Mouse (Mus musculus) MEL (cell line): ENCODE results near the gene Gm3854. TPM values are rescaled to one million over a fixed set of nuclear protein-coding genes. Genes with fewer than 3 reads are reported as not detected.

Source experiments
- DNase-seq: peaks from one replicate; pipeline ENCODE4 v3.0.0; 2011; ENCODE audit warnings: low read depth, low spot score
- H3K27ac ChIP-seq: 2 replicates; pipeline ENCODE4 v1.5.1; 2012; ENCODE audit warnings: low read depth, mild to moderate bottlenecking, control low read depth, low read length, moderate library complexity; ENCODE audit not compliant: control insufficient read depth
- H3K27me3 ChIP-seq, 2 experiments: fragments of 150-350 bp in 1 of 2; sonication (generic) in 1 of 2; 2 replicates each; pipeline ENCODE4 v1.6.1; 2012; ENCODE audit warnings: low read length in 2 of 2, mild to moderate bottlenecking in 2 of 2, improper control_type of control experiment in 1 of 2, moderate library complexity in 1 of 2; ENCODE audit not compliant: insufficient read depth in 2 of 2, control insufficient read depth in 1 of 2
- H3K36me3 ChIP-seq, 2 experiments: 2 replicates each; pipeline ENCODE4 v1.6.1; 2012 to 2014; ENCODE audit warnings: low read length in 2 of 2, improper control_type of control experiment in 1 of 2, inconsistent platforms in 1 of 2, mild to moderate bottlenecking in 1 of 2; ENCODE audit not compliant: insufficient read depth in 2 of 2, control insufficient read depth in 1 of 2
- H3K4me1 ChIP-seq, 2 experiments: fragments of 150-350 bp in 1 of 2; sonication (generic) in 1 of 2; 2 replicates each; pipeline ENCODE4 v1.6.1; 2012; ENCODE audit warnings: low read length in 2 of 2, improper control_type of control experiment in 1 of 2, mild to moderate bottlenecking in 1 of 2; ENCODE audit not compliant: insufficient read depth in 2 of 2, control insufficient read depth in 1 of 2
- H3K4me3 ChIP-seq, 2 experiments: fragments of 150-350 bp in 1 of 2; sonication (generic) in 1 of 2; 2 replicates each; pipeline ENCODE4 v1.5.1; 2012; ENCODE audit warnings: low read depth in 2 of 2, low read length in 2 of 2, mild to moderate bottlenecking in 2 of 2, moderate library complexity in 2 of 2, control low read depth in 1 of 2, improper control_type of control experiment in 1 of 2; ENCODE audit not compliant: control insufficient read depth in 1 of 2, insufficient read depth in 1 of 2
- H3K79me2 ChIP-seq: 2 replicates; pipeline ENCODE4 v1.6.1; 2012; ENCODE audit warnings: mild to moderate bottlenecking, low read length, moderate library complexity; ENCODE audit not compliant: control insufficient read depth, poor library complexity, insufficient read depth
- H3K9ac ChIP-seq: 2 replicates; pipeline ENCODE4 v1.6.1; 2012; ENCODE audit warnings: low read depth, mild to moderate bottlenecking, control low read depth, low read length, moderate library complexity; ENCODE audit not compliant: control insufficient read depth, poor library complexity, severe bottlenecking
- H3K9me3 ChIP-seq: fragments of 150-350 bp; sonication (generic); replicated peaks from 2 replicates; pipeline ENCODE4 v1.6.1; 2012; ENCODE audit warnings: mild to moderate bottlenecking, low read length, improper control_type of control experiment, moderate library complexity; ENCODE audit not compliant: insufficient read depth
- BHLHE40 ChIP-seq: IDR thresholded peaks from 2 replicates; pipeline ENCODE4 v1.6.1; 2012; ENCODE audit warnings: low read depth, mild to moderate bottlenecking, inconsistent platforms, low read length, improper control_type of control experiment, borderline replicate concordance
- CHD1 ChIP-seq: IDR thresholded peaks from 2 replicates; pipeline ENCODE4 v1.6.1; 2012; ENCODE audit warnings: low read depth, mild to moderate bottlenecking, inconsistent platforms, low read length, improper control_type of control experiment
- CHD2 ChIP-seq: IDR thresholded peaks from 2 replicates; pipeline ENCODE4 v1.6.1; 2011; ENCODE audit warnings: low read length, improper control_type of control experiment
- CTCF ChIP-seq, 3 experiments: IDR thresholded peaks in 2 of 3; conservative IDR thresholded peaks in 1 of 3; 2 replicates each; pipeline ENCODE4 v1.5.1; 2011 to 2012; ENCODE audit warnings: low read length in 3 of 3, low read depth in 2 of 3, mild to moderate bottlenecking in 2 of 3, improper control_type of control experiment in 1 of 3, inconsistent platforms in 1 of 3, mixed read lengths in 1 of 3, moderate library complexity in 1 of 3; ENCODE audit not compliant: control insufficient read depth in 1 of 3, insufficient read depth in 1 of 3, poor library complexity in 1 of 3, severe bottlenecking in 1 of 3
- E2F4 ChIP-seq: IDR thresholded peaks from 2 replicates; pipeline ENCODE4 v1.6.1; 2011; ENCODE audit warnings: low read depth, low read length, improper control_type of control experiment, borderline replicate concordance
- ELF1 ChIP-seq: IDR thresholded peaks from 2 replicates; pipeline ENCODE4 v1.6.1; 2014; ENCODE audit warnings: low read depth, mild to moderate bottlenecking, inconsistent platforms, low read length, improper control_type of control experiment, moderate library complexity
- EP300 ChIP-seq, 2 experiments: IDR thresholded peaks; 2 replicates each; pipeline ENCODE4 v1.6.1; 2011; ENCODE audit warnings: improper control_type of control experiment in 2 of 2, low read length in 2 of 2, low read depth in 1 of 2, mild to moderate bottlenecking in 1 of 2
- ETS1 ChIP-seq: IDR thresholded peaks from 2 replicates; pipeline ENCODE4 v1.6.1; 2012; ENCODE audit warnings: low read depth, mild to moderate bottlenecking, inconsistent platforms, low read length, improper control_type of control experiment, moderate library complexity
- GABPA ChIP-seq: IDR thresholded peaks from 2 replicates; pipeline ENCODE4 v1.6.1; 2012; ENCODE audit warnings: low read depth, mild to moderate bottlenecking, inconsistent platforms, low read length, improper control_type of control experiment, moderate library complexity
- GATA1 ChIP-seq: IDR thresholded peaks from 2 replicates; pipeline ENCODE4 v1.6.1; 2011; ENCODE audit warnings: low read depth, low read length, improper control_type of control experiment
- HCFC1 ChIP-seq: IDR thresholded peaks from 2 replicates; pipeline ENCODE4 v1.6.1; 2012; ENCODE audit warnings: low read depth, mild to moderate bottlenecking, inconsistent platforms, low read length, improper control_type of control experiment, moderate library complexity
- JUND ChIP-seq: IDR thresholded peaks from 2 replicates; pipeline ENCODE4 v1.6.1; 2011; ENCODE audit warnings: low read depth, mild to moderate bottlenecking, improper control_type of control experiment, low read length
- KAT2A ChIP-seq: conservative IDR thresholded peaks from 2 replicates; pipeline ENCODE4 v1.6.1; 2012; ENCODE audit warnings: low read depth, low read length, improper control_type of control experiment, inconsistent platforms
- MAFK ChIP-seq: IDR thresholded peaks from 2 replicates; pipeline ENCODE4 v1.6.1; 2011; ENCODE audit warnings: low read depth, mild to moderate bottlenecking, low read length, improper control_type of control experiment, borderline replicate concordance
- MAX ChIP-seq: IDR thresholded peaks from 2 replicates; pipeline ENCODE4 v1.6.1; 2011; ENCODE audit warnings: low read length, improper control_type of control experiment
- MAZ ChIP-seq: IDR thresholded peaks from 2 replicates; pipeline ENCODE4 v1.6.1; 2012; ENCODE audit warnings: low read depth, mild to moderate bottlenecking, inconsistent platforms, low read length, improper control_type of control experiment
- MEF2A ChIP-seq: IDR thresholded peaks from 2 replicates; pipeline ENCODE4 v1.6.1; 2014; ENCODE audit warnings: low read depth, mild to moderate bottlenecking, inconsistent platforms, low read length, improper control_type of control experiment; ENCODE audit not compliant: poor library complexity, insufficient replicate concordance, severe bottlenecking; ENCODE audit errors: extremely low read depth
- MYC ChIP-seq: IDR thresholded peaks from 2 replicates; pipeline ENCODE4 v1.6.1; 2011; ENCODE audit warnings: low read depth, mild to moderate bottlenecking, low read length, improper control_type of control experiment, moderate library complexity
- NELFE ChIP-seq: IDR thresholded peaks from 2 replicates; pipeline ENCODE4 v1.6.1; 2011; ENCODE audit warnings: low read depth, low read length, improper control_type of control experiment
- NRF1 ChIP-seq: IDR thresholded peaks from 2 replicates; pipeline ENCODE4 v1.6.1; 2014; ENCODE audit warnings: low read depth, mild to moderate bottlenecking, inconsistent platforms, low read length, improper control_type of control experiment, moderate library complexity; ENCODE audit not compliant: poor library complexity, insufficient read depth, severe bottlenecking
- POLR2A ChIP-seq, 2 experiments: IDR thresholded peaks; 2 replicates each; pipeline ENCODE4 v1.6.1; 2011 to 2012; ENCODE audit warnings: low read length in 2 of 2, mild to moderate bottlenecking in 2 of 2, control low read depth in 1 of 2, improper control_type of control experiment in 1 of 2, low read depth in 1 of 2, moderate library complexity in 1 of 2; ENCODE audit not compliant: control insufficient read depth in 1 of 2, insufficient read depth in 1 of 2, poor library complexity in 1 of 2
- POLR2AphosphoS2 ChIP-seq: IDR thresholded peaks from 2 replicates; pipeline ENCODE4 v1.6.1; 2011; ENCODE audit warnings: low read length, improper control_type of control experiment
- POLR2AphosphoS5 ChIP-seq: IDR thresholded peaks from 2 replicates; pipeline ENCODE4 v1.6.1; 2012; ENCODE audit warnings: low read depth, borderline replicate concordance, mild to moderate bottlenecking, inconsistent platforms, low read length, moderate library complexity, mixed read lengths
- RAD21 ChIP-seq: IDR thresholded peaks from 2 replicates; pipeline ENCODE4 v1.6.1; 2011; ENCODE audit warnings: mild to moderate bottlenecking, low read depth, low read length, improper control_type of control experiment
- RCOR1 ChIP-seq: IDR thresholded peaks from 2 replicates; pipeline ENCODE4 v1.6.1; 2012; ENCODE audit warnings: low read depth, mild to moderate bottlenecking, inconsistent platforms, low read length, improper control_type of control experiment
- SIN3A ChIP-seq: IDR thresholded peaks from 2 replicates; pipeline ENCODE4 v1.6.1; 2012; ENCODE audit warnings: low read length, improper control_type of control experiment, inconsistent platforms
- SMC3 ChIP-seq: IDR thresholded peaks from 2 replicates; pipeline ENCODE4 v1.6.1; 2011; ENCODE audit warnings: low read depth, low read length, improper control_type of control experiment
- TAL1 ChIP-seq: IDR thresholded peaks from 2 replicates; pipeline ENCODE4 v1.6.1; 2012; ENCODE audit warnings: mild to moderate bottlenecking, inconsistent platforms, low read length, moderate library complexity, mixed read lengths
- TBP ChIP-seq: IDR thresholded peaks from 2 replicates; pipeline ENCODE4 v1.8.0; 2011; ENCODE audit warnings: low read depth, low read length, improper control_type of control experiment
- TCF12 ChIP-seq: IDR thresholded peaks from 2 replicates; pipeline ENCODE4 v1.6.1; 2014; ENCODE audit warnings: low read depth, mild to moderate bottlenecking, inconsistent platforms, low read length, improper control_type of control experiment, moderate library complexity
- UBTF ChIP-seq: IDR thresholded peaks from 2 replicates; pipeline ENCODE4 v1.6.1; 2012; ENCODE audit warnings: low read depth, mild to moderate bottlenecking, inconsistent platforms, low read length, improper control_type of control experiment, moderate library complexity, borderline replicate concordance; ENCODE audit not compliant: insufficient read depth
- USF1 ChIP-seq: IDR thresholded peaks from 2 replicates; pipeline ENCODE4 v1.6.1; 2014; ENCODE audit warnings: low read depth, mild to moderate bottlenecking, inconsistent platforms, low read length, improper control_type of control experiment, moderate library complexity
- USF2 ChIP-seq, 2 experiments: IDR thresholded peaks; 2 replicates each; pipeline ENCODE4 v1.6.1; 2011 to 2012; ENCODE audit warnings: improper control_type of control experiment in 2 of 2, low read length in 2 of 2, borderline replicate concordance in 1 of 2, inconsistent platforms in 1 of 2, low read depth in 1 of 2, mild to moderate bottlenecking in 1 of 2; ENCODE audit not compliant: insufficient read depth in 1 of 2
- ZC3H11A ChIP-seq: IDR thresholded peaks from 2 replicates; pipeline ENCODE4 v1.6.1; 2012; ENCODE audit warnings: low read depth, mild to moderate bottlenecking, inconsistent platforms, low read length, improper control_type of control experiment
- ZKSCAN1 ChIP-seq: IDR thresholded peaks from 2 replicates; pipeline ENCODE4 v1.6.1; 2012; ENCODE audit warnings: low read depth, mild to moderate bottlenecking, inconsistent platforms, low read length, improper control_type of control experiment, moderate library complexity
- ZMIZ1 ChIP-seq: IDR thresholded peaks from 2 replicates; pipeline ENCODE4 v1.6.1; 2012; ENCODE audit warnings: low read depth, mild to moderate bottlenecking, inconsistent platforms, low read length, improper control_type of control experiment, moderate library complexity
- ZNF384 ChIP-seq: IDR thresholded peaks from 2 replicates; pipeline ENCODE4 v1.6.1; 2012; ENCODE audit warnings: low read depth, mild to moderate bottlenecking, inconsistent platforms, low read length, improper control_type of control experiment
- polyA plus RNA-seq, 2 experiments: library from polyadenylated mRNA; stranded (reverse) in 1 of 2; unstranded in 1 of 2; fragments of >175 nt in 1 of 2; fragments of >200 nt in 1 of 2; gene quantifications; 2 replicates each; pipeline versions ENCODE4 v1.2.1 to v1.2.4; 2012; ENCODE audit warnings: low replicate concordance in 2 of 2, low read depth in 1 of 2; ENCODE audit not compliant: insufficient read length in 2 of 2, insufficient read depth in 1 of 2, missing spikeins in 1 of 2
- total RNA-seq: library from RNA; depleted of rRNA; stranded (reverse); fragments of 300-350 nt; gene quantifications from 2 replicates; pipeline ENCODE4 v1.2.3, GENCODE M21; 2012

Gm3854 gene
- total and polyA plus RNA-seq, 3 experiments = not detected

DNA sequence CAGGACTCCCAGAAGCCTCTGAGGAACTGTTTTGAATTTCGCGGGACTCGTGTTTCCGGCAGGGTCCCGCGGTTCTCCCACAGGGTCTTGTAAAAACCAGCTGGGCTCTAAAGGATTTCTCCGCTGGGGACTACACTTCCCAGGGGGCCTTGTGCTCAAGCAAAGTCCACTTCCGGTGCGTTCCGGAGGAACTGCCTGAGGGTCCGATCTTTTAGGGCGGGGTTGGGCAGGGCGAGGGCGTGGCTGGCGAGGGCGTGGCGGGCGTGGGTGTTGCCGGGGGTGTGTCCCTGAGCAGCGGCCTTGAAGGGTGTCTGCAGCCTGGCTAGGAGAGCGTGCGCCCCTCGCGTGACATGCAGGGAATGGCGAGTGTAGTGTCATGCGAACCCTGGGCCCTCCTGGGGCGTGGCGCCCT, 39.5 kb downstream of the Gm3854 start, which contains the start of gene Zfp28:
Gene Zfp28 (plus strand): TSS at position 252 of the 412 bp plus-strand sequence.
- H3K9ac ChIP-seq = peak within 1 kb of the TSS; percentile 68
- H3K27me3 ChIP-seq = no peaks in the 10 kb centered on the region
- H3K36me3 ChIP-seq = peaks cover 0 to 2% of the 10 kb centered on the region in 2 experiments; a peak in 1 of 4 replicates
- DNase-seq = peak; percentile 95
- H3K9me3 ChIP-seq = no peaks in the 10 kb centered on the region
- peaks cover 0 to 12% of the 10 kb centered on the region in 2 experiments; a peak in 2 of 4 replicates for H3K4me1 ChIP-seq
- no peak within 1 kb of the TSS for H3K27ac ChIP-seq
- no peaks in the 10 kb centered on the region for H3K79me2 ChIP-seq
- H3K4me3 ChIP-seq = peak within 1 kb of the TSS; percentile 59 to 68
- TF ChIP-seq USF1 = no peak
- TF ChIP-seq CTCF (IDR thresholded peaks at IDR 0.05 in 2 of 3, conservative IDR thresholded peaks at IDR 0.05 in 1 of 3; ENCODE audit: control insufficient read depth in 1 of 3, insufficient read depth in 1 of 3, low read depth in 2 of 3, low read length in 3 of 3, poor library complexity in 1 of 3, severe bottlenecking in 1 of 3) = 0 out of 6 replicates have a peak, but pooled peaks of 1 of the 3 experiments have one; percentile 12
- TF ChIP-seq EP300 (IDR thresholded peaks at IDR 0.05; ENCODE audit: low read depth in 1 of 2, low read length in 2 of 2) = no peak
- no peak for TF ChIP-seq USF2 (IDR thresholded peaks at IDR 0.05; ENCODE audit: borderline replicate concordance in 1 of 2, insufficient read depth in 1 of 2, low read depth in 1 of 2, low read length in 2 of 2)
- TF ChIP-seq MEF2A = no peak
- TF ChIP-seq SIN3A = peak; percentile 85
- TF ChIP-seq ZKSCAN1 = no peak
- no peak for TF ChIP-seq TBP
- TF ChIP-seq E2F4 = no peak
- TF ChIP-seq BHLHE40 = peak; percentile 33; the same call in 1 of the 2 replicates
- no peak for TF ChIP-seq CHD1
- TF ChIP-seq GATA1 = no peak
- TF ChIP-seq UBTF = no peak
- no peak for TF ChIP-seq ZNF384
- TF ChIP-seq CHD2 = no peak
- no peak for TF ChIP-seq SMC3
- TF ChIP-seq ETS1 = peak; percentile 49; the same call in 1 of the 2 replicates
- TF ChIP-seq KAT2A = peak; percentile 87
- TF ChIP-seq POLR2A (IDR thresholded peaks at IDR 0.05; ENCODE audit: control insufficient read depth in 1 of 2, insufficient read depth in 1 of 2, low read depth in 1 of 2, low read length in 2 of 2, poor library complexity in 1 of 2) = no peak; a peak in 1 of 4 replicates
- peak; percentile 99 for TF ChIP-seq HCFC1
- no peak for TF ChIP-seq NELFE
- no peak for TF ChIP-seq ZC3H11A
- no peak for TF ChIP-seq MAFK
- TF ChIP-seq MAZ = peak; percentile 47; the same call in 1 of the 2 replicates
- TF ChIP-seq ZMIZ1 = no peak
- TF ChIP-seq RAD21 = no peak
- no peak for TF ChIP-seq POLR2AphosphoS5
- TF ChIP-seq POLR2AphosphoS2 = no peak
- TF ChIP-seq GABPA = no peak
- no peak for TF ChIP-seq JUND
- TF ChIP-seq ELF1 = peak; percentile 81
- TF ChIP-seq NRF1 = peak; percentile 48; the same call in 1 of the 2 replicates
- TF ChIP-seq MAX = peak; percentile 74
- TF ChIP-seq TAL1 = no peak
- 0 out of 2 replicates have a peak, but pooled peaks have one; percentile 21 for TF ChIP-seq TCF12
- no peak for TF ChIP-seq RCOR1
- no peak for TF ChIP-seq MYC
